Mouse (Mus musculus): ENCODE measurements around the gene Ngef. TPM values are rescaled to one million over a fixed set of nuclear protein-coding genes. Genes with fewer than 3 reads are reported as not detected.

Ngef gene
- total RNA-seq, 2 experiments from 2014 or later, result 357 to 374 TPM

DNA sequence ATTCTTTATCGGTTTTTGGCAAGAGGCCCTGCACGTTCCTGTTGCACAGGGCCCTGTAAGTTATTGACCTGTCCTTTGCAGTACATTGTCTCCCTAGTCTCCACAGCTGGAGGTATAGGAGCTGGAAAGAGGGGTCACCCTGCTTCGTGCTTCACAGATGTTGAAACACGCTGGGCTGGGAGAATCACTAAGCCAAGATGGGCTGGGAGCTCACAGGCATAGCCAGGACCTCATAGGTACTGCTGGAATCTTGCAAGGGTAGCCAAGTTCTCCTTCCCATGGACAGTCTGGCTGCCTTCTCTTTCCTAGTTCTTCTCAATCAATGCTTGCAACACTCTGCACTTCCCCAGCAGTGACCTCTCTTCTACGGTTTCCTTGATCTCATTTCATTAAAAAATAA, 409 bp downstream of the Ngef start:
- DNase-seq (ENCODE audit: low spot score in 2 of 2), result no peak

DNA sequence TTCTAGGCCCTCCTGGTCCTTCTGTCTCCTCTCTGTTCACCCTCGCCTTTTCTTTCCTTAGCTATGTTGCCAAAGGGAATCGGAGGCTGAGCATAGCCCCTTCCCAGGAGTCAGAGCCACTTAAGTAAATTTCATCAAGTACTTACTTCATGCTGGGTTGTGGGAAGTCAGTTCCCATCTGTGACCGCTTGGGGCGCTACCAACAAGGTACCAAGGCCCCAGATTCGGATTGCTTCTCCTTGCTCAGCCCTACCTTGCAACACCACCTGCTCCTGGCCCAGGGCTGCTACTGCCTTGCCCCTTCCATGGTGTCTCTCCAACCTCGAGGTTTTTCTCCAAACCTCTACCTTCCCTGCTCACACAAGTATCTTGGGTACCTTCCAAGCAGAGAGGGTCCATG, 5.3 kb downstream of the Ngef start:
- peak in 1 of 2 experiments; percentile 34 for DNase-seq (ENCODE audit: low spot score in 2 of 2)

DNA sequence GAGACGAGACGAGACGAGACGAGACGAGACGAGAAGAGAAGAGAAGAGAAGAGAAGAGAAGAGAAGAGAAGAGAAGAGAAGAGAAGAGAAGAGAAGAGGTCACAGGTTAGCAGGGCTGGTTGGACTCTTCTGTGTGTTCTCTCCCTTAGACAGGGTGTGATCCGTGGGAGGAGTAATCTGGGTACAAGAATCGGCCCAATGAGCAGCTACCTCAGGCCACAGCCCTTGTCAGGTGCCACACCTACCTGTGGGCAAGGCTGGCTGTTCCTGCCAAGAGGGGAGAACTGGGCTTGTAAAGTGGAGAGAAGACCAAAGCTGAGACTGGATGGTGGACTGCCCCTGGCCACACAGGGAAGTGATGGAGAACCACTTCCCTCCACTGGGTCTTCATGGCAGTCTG, 7.9 kb downstream of the Ngef start:
- no peak for DNase-seq (ENCODE audit: low spot score in 2 of 2)

DNA sequence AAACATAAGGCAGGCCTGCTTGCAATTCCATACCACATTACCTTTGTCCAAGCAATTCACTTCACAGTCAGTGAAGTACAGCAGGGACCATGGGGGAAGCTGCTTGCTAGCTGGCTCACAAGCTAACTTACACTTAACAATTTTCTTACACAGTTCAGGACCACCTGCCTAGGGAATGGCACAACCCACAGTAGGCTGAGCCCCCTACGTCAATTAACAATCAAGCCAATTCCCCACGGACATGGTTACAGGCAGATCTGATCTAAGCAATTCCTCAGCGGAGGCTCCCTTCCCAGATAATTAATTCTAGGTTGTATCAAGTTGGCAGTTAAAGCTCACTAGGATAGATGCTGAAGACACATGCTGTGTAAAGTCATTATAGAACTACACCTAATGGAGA, 10.7 kb downstream of the Ngef start:
- no peak for DNase-seq (ENCODE audit: low spot score in 2 of 2)

- no peak for DNase-seq (ENCODE audit: low spot score in 2 of 2)
Measured at GRCm38 (mm10) chr1:87553586-87553985, 20.1 kb downstream of the Ngef start.

- DNase-seq (ENCODE audit: low spot score in 2 of 2), result no peak
Measured at GRCm38 (mm10) chr1:87551008-87551407, 22.7 kb downstream of the Ngef start.

GRCm38 (mm10) chr1:87541614-87542013, 32.1 kb downstream of the Ngef start:
- peak; percentile 53 to 71 for DNase-seq (ENCODE audit: low spot score in 2 of 2)

GRCm38 (mm10) chr1:87537008-87537407, 36.7 kb downstream of the Ngef start:
- no peak for DNase-seq (ENCODE audit: low spot score in 2 of 2)

DNA sequence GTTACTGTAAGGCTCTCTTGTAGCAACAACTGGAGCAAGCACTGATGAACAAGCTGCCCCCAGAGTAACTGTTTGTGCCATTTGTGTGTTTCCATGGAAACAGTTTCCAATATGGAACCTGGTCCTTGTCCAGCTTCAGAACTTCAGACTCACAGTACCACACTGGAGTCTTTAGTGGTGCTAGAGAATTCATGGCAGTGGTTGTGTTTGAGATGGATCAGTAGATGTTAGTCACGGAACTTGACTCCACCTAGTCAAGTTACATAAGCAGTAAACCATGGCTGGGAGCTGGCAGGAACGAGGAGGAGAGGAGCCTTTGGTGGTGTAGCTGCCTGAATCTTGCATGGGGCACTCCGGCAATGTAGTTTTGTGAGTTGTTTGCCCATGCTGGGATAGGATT, 39.6 kb downstream of the Ngef start:
- DNase-seq (ENCODE audit: low spot score in 2 of 2), result no peak

DNA sequence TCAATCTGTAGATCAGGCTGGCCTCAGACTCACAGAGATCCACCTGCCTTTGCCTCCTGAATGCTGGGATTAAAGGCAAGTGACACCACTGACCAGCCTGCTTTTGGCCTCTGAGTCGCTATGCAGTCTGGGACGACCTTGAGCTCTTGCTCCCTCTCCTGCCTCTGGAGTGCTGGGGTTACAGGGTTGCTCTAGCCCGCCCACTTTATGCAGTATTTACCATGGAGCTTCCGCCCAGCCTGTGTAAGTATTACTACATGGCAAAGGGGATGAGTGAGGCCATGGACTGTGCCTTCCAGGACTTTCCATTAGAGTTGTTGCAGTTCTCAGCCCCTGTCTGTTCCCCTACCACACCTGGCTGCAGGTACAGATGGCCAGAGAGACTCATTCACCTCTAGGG, 41.3 kb downstream of the Ngef start:
- no peak for DNase-seq (ENCODE audit: low spot score in 2 of 2)

GRCm38 (mm10) chr1:87527191-87527590, 46.5 kb downstream of the Ngef start:
- no peak for DNase-seq (ENCODE audit: low spot score in 2 of 2)

- DNase-seq (ENCODE audit: low spot score in 2 of 2), result no peak
Measured at GRCm38 (mm10) chr1:87525041-87525440, 48.6 kb downstream of the Ngef start.

DNA sequence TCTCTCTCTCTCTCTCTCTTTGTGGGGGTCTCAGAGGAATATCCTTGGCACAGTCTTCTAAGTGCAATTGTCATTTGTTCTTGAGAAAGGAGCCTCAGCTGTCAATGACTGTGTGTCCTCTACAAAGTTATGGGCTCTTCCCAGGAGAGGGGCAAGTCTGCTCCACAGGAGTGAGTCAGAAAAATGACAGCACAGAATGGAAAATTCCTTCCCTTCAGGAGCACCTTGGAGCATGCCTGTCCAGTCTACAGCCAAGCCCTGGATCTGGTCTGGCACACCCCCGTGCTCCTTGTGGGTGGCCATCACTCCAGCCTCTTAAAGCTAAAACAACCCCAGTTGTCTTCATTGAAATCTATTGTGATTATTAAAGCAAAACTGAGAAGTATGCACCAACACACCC, 52.1 kb downstream of the Ngef start:
- DNase-seq (ENCODE audit: low spot score in 2 of 2), result no peak

DNA sequence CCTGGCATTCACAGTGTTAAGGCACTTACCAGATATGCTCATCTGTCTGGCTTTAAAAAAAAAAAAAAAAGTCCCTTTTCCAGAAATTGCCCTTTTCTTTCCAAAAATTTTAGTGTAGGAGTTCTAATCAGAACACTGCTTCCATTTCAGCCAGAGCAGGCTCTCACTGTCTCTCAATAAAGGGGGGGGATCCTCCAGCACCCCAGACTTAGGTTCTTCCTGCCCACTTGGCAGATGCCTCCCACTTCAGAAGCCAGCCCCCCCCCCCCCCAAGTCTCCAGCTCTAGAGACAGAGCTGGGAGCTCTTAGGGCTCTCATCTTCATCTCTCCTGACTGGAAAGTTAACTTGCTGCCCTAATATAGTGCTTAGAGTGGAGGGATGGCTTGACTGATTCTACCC, 53.2 kb downstream of the Ngef start:
- DNase-seq (ENCODE audit: low spot score in 2 of 2), result no peak

GRCm38 (mm10) chr1:87510845-87511244, 62.8 kb downstream of the Ngef start:
- no peak for DNase-seq (ENCODE audit: low spot score in 2 of 2)

- peak; percentile 67 to 79 for DNase-seq (ENCODE audit: low spot score in 2 of 2)
Measured at GRCm38 (mm10) chr1:87510166-87510691, 63.4 kb downstream of the Ngef start.

DNA sequence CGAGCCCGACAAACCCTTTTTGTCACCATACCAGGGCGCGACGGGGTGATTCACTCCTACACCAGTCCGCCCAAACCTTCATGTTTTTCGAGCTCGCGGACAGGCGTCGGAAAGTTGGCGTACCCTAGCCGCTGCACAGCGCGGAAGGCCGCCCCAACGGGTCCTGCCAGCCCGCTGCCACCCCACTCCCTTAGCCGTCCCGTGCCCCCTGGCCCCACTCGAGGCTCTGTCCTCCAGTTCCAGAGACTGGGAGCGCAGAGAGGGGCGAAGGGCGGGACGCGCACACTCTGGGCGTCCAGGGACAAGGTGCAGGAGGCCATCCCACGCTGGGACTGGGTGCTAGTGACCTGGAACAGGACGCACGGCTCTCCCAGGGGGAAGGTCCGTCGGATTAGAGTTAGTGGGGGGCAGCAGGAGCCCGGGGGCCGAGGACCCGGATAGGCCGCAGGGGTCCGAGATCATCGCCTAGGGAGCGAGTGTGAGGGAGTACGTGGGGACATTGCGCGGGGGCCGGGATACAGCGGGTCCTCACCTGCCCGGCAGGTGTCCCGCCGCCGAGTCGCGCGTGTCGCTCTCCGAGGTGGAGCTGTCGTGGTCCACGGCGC, 64.0 kb downstream of the Ngef start, which contains the start of gene Neu2:
Gene Neu2, plus strand, starts transcription at position 329 of the 605 bp plus-strand sequence.
- DNase-seq (ENCODE audit: low spot score in 2 of 2), result no peak

DNA sequence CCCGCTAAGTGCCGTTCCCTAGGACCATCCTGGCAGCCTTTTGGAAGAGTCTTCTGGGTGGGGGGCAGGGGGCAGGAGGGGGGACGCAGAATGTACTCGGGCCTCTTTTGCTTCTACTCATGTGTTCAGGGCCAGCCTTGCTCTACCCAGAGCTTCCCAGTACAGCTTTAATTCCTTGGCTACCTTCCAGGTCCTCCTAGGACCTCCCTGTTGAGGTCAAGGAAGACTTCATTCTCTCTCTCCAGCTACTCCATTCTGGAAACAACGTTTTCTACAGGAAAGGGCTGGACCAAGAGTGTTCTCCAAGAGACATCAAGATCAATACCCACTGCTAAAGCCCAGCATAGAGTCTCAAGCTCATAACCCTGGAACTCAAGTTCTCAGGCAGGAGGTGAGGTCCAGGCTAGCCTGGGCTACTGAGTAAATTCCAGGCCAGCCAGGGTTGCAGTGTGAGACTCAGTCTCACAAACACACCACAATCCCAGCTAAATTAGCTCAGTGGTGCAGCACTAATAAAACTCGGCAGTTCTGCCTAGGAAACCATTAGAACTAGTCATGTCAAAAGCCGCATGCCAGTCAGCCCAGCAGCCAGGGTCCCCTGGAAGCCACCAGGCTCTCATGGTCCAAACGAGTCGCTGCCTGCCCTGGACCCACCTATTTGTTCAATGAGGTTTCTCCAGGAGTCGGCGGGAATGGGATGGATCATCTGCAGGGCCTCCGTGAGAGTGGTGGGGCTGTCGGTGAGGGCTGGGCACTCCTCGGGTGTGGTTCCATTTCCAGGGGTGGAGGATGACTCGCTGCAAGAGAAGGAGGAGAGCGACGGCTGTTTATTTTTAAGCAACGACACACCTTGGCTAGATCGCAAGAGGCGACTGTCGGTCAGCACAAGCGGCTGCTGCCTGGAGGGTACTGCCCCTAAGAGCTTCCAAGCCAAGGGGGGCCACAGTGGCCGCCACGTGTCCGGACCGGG, 64.8 kb downstream of the Ngef start:
- DNase-seq (ENCODE audit: low spot score in 2 of 2), result peak in 1 of 2 experiments; percentile 44

DNA sequence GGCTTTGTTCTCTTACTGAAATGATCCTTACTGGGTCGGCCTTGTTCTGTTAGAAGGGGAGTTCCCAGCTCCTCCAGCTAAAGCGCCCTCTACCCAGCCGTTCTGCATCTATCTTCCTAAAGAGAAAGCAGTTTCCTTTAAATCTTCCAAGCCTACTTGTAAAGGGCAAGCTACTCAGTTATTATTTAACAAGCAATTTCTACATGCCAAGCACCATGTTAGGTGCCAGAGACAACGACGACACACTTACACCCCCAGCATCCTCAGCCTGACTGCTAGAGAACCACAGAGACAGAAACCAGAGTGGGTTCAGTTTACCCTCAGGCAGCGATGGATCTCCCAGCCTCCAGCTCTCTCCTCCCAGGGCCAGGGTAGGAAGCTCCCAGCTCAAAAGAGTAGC, 65.8 kb downstream of the Ngef start:
- DNase-seq (ENCODE audit: low spot score in 2 of 2), result no peak

GRCm38 (mm10) chr1:87505524-87505923, 68.1 kb downstream of the Ngef start:
- DNase-seq (ENCODE audit: low spot score in 2 of 2), result no peak

GRCm38 (mm10) chr1:87493542-87493941, 80.1 kb downstream of the Ngef start:
- no peak for DNase-seq (ENCODE audit: low spot score in 2 of 2)

DNA sequence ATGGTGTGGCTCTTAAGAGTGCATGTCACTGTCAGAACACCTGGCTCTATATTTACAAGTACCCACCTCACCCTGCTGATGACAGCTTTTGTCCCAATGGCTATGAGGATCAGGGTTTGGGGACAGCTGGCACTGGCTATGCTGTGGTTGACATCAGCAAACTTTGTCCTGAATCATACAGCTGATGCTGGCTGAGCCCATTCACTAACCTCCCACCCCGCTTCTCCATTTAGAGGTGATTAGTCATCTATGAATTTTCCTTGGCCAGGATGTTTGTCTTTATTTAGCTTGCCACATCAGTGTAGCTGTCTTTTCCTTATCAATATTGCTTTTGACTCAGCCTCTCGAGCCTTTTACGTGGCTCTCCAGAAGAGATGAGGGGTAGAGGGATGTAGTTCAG, 81.4 kb downstream of the Ngef start:
- DNase-seq (ENCODE audit: low spot score in 2 of 2), result no peak
